Mouse (Mus musculus): ENCODE results near the gene Grem1. TPM values are rescaled to one million over a fixed set of nuclear protein-coding genes. Genes with fewer than 3 reads are reported as not detected.

Gene Grem1
- 1.7 and 1.9 TPM in 2 replicates for polyA plus RNA-seq (2012; rRNA removed)

DNA sequence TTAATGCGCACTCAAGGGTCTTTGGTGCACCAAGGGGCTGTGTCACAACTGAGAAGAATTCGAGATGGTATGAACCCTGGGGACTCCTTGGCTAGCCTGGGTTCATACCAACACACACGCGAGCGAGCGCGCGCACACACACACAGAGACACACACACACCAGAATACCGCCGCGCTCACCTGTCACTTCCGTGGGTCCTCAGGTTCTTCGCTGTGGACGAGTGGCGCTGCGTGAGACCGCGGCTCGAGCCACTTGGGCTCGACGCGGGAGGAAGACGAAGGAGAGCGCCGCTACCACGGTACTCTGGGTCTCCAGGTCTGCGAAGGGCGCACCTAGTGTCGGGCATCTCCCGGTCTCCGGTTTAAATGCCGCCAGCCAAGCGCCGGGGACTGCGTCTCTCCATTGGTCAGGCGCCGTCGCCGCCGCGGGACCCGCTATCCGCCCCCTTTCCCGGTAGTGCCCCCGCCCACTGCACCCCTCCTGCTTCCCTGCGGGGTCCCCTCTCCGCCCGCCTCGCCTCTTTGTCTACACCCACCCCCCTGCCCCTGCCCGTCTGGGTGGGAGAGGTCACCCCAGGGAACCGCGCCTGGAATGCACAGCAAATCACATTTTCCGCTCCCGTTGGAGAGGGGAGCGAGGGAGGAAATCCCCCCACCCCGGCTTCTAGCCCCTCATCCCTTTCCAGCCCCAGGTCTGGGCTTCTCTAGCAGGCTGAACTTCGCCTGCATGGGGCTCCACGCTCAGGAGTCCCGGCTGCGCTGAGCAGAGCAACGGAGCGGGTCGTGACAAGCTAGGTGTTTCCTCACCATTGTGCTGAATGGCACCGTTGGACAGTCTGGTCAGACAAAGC is at the start of gene Grem1:
Grem1 (minus strand) TSS at position 336 of the 851 bp plus-strand sequence.
- no peaks in the 10 kb centered on the region for H3K36me3 ChIP-seq (ENCODE audit: control insufficient read depth, insufficient read depth, low read length)

DNA sequence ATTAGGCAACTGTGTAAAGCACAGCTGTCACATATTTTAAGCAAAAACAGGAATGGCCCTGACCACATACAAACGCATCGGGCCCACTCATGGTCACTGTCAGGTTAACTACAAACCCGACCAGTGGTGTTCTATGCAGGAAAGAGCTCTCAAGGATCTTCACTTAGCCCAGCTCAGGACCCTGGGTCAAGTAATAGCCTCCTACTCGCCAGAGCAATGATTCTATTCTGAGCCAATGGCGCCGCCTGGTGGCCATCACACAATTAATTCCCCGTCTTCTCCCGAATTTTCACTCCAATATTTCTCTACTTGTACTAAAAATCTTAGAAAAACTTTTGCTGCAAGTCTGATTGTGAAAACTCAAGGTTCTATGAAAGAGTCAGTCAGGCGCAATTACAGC is 49.2 kb upstream of the Grem1 start:
- Histone ChIP-seq H3K4me1 (ENCODE audit: control insufficient read depth, insufficient read depth, insufficient read length) (no peaks in the 10 kb centered on the region), H3K4me3 (ENCODE audit: extremely low read depth, insufficient read depth, insufficient read length) (no peak overlapping the region), H3K27ac (ENCODE audit: insufficient read depth, low read length) (no peak overlapping the region), H3K36me3 (ENCODE audit: control insufficient read depth, insufficient read depth, low read length) (no peaks in the 10 kb centered on the region), H3K27me3 (ENCODE audit: control insufficient read depth, insufficient read depth, low read length) (no peaks in the 10 kb centered on the region)
- peak in 1 of 2 experiments; percentile 25 for DNase-seq (ENCODE audit: low read depth in 1 of 2, low spot score in 2 of 2)
- peak; percentile 25; the same call in 1 of the 2 replicates for TF ChIP-seq CTCF (IDR thresholded peaks at IDR 0.05; ENCODE audit: extremely low read depth, insufficient read depth, insufficient read length, insufficient replicate concordance)
- no peak for TF ChIP-seq POLR2A (IDR thresholded peaks at IDR 0.05; ENCODE audit: low read depth, low read length)
- 25% methylated on average over 9 of the region's 9 CpGs for WGBS

More for the DNA sequence above, at the start of gene Grem1:
- H3K27ac ChIP-seq (ENCODE audit: insufficient read depth, low read length), result no peak within 1 kb of the TSS
- no peak for DNase-seq (ENCODE audit: low read depth in 1 of 2, low spot score in 2 of 2)
- 3% methylated on average over 63 of the region's 64 CpGs for WGBS
- no peak for TF ChIP-seq POLR2A (IDR thresholded peaks at IDR 0.05; ENCODE audit: low read depth, low read length)
- H3K4me3 ChIP-seq (ENCODE audit: extremely low read depth, insufficient read depth, insufficient read length), result no peak within 1 kb of the TSS
- H3K4me1 ChIP-seq (ENCODE audit: control insufficient read depth, insufficient read depth, insufficient read length), result no peaks in the 10 kb centered on the region
- peaks cover 6% of the 10 kb centered on the region; the same call in 1 of the 2 replicates for H3K27me3 ChIP-seq (ENCODE audit: control insufficient read depth, insufficient read depth, low read length)

DNA sequence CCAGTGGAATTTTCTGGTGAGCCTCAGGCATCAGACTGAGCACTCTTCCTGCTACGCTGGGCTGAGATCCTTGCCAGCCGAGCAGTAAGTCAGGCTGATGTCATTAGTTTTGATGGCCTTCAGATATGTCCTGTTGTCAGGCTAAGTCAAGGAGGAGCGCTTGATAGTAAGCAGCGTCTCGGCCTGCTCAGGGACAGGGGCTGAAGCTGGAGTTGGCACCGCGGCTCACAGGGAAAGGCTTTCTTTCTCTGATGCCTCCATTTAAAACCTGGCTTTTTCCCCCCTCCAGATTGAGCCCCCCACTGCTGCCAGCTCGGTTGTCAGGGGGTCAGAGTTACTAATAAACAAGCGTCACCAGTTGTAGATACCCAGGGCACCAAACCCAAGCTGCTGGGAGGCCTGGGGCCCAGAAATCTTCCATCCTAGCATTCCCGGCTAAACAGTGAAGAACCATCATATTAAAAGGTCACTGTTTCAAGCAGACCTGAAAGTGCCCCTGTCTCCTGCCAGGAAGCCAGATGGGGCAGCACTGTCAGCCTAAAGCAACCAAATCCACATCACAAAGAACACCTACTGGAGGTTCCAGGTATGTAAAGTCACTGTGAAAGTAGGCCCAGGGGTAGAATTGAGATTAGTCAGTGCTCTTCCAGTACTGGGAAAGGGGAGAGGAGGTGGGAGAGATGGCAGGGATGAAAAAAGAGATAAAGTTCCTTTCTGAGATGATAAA is 48.6 kb upstream of the Grem1 start:
- Histone ChIP-seq H3K36me3 (ENCODE audit: control insufficient read depth, insufficient read depth, low read length) (no peaks in the 10 kb centered on the region), H3K4me1 (ENCODE audit: control insufficient read depth, insufficient read depth, insufficient read length) (no peaks in the 10 kb centered on the region), H3K27ac (ENCODE audit: insufficient read depth, low read length) (no peak overlapping the region), H3K27me3 (ENCODE audit: control insufficient read depth, insufficient read depth, low read length) (no peaks in the 10 kb centered on the region), H3K4me3 (ENCODE audit: extremely low read depth, insufficient read depth, insufficient read length) (no peak overlapping the region)
- no peak for TF ChIP-seq POLR2A (IDR thresholded peaks at IDR 0.05; ENCODE audit: low read depth, low read length)
- no peak for TF ChIP-seq CTCF (IDR thresholded peaks at IDR 0.05; ENCODE audit: extremely low read depth, insufficient read depth, insufficient read length, insufficient replicate concordance)
- DNase-seq (ENCODE audit: low read depth in 1 of 2, low spot score in 2 of 2), result no peak
- WGBS, result 84% methylated on average over 10 of the region's 10 CpGs

DNA sequence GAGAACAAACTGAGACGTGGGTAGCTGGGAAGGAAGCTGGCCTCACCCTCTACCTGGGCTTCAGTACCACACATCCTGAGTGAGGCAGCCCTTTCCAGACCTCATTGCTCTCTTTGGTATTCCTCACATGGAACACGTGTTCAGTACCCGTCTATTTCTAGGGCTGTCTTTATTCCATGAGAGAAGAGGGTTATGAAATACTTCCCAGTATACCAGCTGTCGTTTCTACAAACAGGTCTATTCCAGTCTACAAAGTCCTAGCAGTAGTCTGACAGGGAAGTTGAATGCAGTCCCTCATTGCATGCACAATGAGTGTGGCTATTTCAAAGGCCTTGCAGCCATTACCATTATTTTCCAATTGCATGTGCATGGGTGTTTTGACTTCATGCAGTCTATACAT is 47.3 kb upstream of the Grem1 start:
- Histone ChIP-seq H3K36me3 (ENCODE audit: control insufficient read depth, insufficient read depth, low read length) (no peaks in the 10 kb centered on the region), H3K4me1 (ENCODE audit: control insufficient read depth, insufficient read depth, insufficient read length) (no peaks in the 10 kb centered on the region), H3K27me3 (ENCODE audit: control insufficient read depth, insufficient read depth, low read length) (no peaks in the 10 kb centered on the region), H3K27ac (ENCODE audit: insufficient read depth, low read length) (no peak overlapping the region), H3K4me3 (ENCODE audit: extremely low read depth, insufficient read depth, insufficient read length) (no peak overlapping the region)
- WGBS, result 69% methylated on average over 4 of the region's 4 CpGs
- DNase-seq (ENCODE audit: low read depth in 1 of 2, low spot score in 2 of 2), result no peak
- no peak for TF ChIP-seq POLR2A (IDR thresholded peaks at IDR 0.05; ENCODE audit: low read depth, low read length)
- TF ChIP-seq CTCF (IDR thresholded peaks at IDR 0.05; ENCODE audit: extremely low read depth, insufficient read depth, insufficient read length, insufficient replicate concordance), result no peak

DNA sequence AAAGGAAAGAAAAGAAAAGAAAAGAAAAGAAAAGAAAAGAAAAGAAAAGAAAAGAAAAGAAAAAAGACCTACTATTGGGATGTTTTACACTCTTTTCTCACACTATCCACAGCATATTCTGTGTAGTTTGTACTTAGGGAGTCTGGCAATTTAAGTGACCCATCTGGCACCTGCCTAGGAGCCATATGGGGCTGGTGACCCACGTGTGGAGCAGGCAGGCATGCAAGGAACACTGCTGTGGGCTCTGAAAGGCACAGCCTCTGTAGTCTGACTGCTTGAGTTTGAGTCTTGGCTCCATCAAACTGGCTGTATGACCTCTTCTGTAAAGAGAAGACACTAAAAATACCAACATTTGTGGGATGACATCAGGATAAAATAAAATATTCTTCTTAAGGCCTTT is 45.3 kb upstream of the Grem1 start:
- no peak overlapping the region for H3K27ac ChIP-seq (ENCODE audit: insufficient read depth, low read length)
- no peaks in the 10 kb centered on the region for H3K27me3 ChIP-seq (ENCODE audit: control insufficient read depth, insufficient read depth, low read length)
- no peak for DNase-seq (ENCODE audit: low read depth in 1 of 2, low spot score in 2 of 2)
- no peaks in the 10 kb centered on the region for H3K36me3 ChIP-seq (ENCODE audit: control insufficient read depth, insufficient read depth, low read length)
- H3K4me1 ChIP-seq (ENCODE audit: control insufficient read depth, insufficient read depth, insufficient read length), result no peaks in the 10 kb centered on the region
- TF ChIP-seq CTCF (IDR thresholded peaks at IDR 0.05; ENCODE audit: extremely low read depth, insufficient read depth, insufficient read length, insufficient replicate concordance) (no peak), POLR2A (IDR thresholded peaks at IDR 0.05; ENCODE audit: low read depth, low read length) (no peak)
- WGBS, result 43% methylated on average over 1 of the region's 1 CpGs
- no peak overlapping the region for H3K4me3 ChIP-seq (ENCODE audit: extremely low read depth, insufficient read depth, insufficient read length)

DNA sequence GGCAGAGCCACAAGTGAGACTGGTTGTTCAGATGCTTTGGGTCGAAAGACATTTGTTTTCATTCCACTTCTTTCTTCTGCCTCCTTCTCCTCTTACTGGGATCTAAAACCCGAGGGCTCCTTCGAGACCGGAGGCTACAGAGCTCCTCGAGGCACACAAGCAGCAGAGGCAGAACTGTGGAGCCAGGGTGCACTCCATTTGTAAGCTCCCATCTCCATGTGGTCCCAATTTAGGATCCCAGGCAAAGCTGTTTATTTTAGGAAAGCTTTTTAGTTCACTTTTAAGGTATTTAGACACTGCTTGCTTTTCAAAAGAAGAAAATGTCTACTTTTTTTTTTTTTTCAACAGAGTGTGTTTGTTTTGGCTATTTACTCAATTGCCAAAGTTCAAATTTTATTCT is 42.4 kb upstream of the Grem1 start:
- Histone ChIP-seq H3K4me1 (ENCODE audit: control insufficient read depth, insufficient read depth, insufficient read length) (no peaks in the 10 kb centered on the region), H3K4me3 (ENCODE audit: extremely low read depth, insufficient read depth, insufficient read length) (no peak overlapping the region), H3K27me3 (ENCODE audit: control insufficient read depth, insufficient read depth, low read length) (no peaks in the 10 kb centered on the region), H3K27ac (ENCODE audit: insufficient read depth, low read length) (no peak overlapping the region), H3K36me3 (ENCODE audit: control insufficient read depth, insufficient read depth, low read length) (no peaks in the 10 kb centered on the region)
- DNase-seq (ENCODE audit: low read depth in 1 of 2, low spot score in 2 of 2), result no peak
- 79% methylated on average over 5 of the region's 5 CpGs for WGBS
- TF ChIP-seq CTCF (IDR thresholded peaks at IDR 0.05; ENCODE audit: extremely low read depth, insufficient read depth, insufficient read length, insufficient replicate concordance) (no peak), POLR2A (IDR thresholded peaks at IDR 0.05; ENCODE audit: low read depth, low read length) (no peak)

Measured in spleen, adult 2 months (tissue).